Mouse (Mus musculus) ovary, postnatal 36 days (tissue): ENCODE results near the gene Alpk1.
A peak's percentile ranks its signal among the peaks of the same experiment; 100 is the strongest.
"Not testable (repeated sequence)": the region's sequence is repeated elsewhere in the genome, so short reads cannot be mapped to it uniquely, and the experiment has no call there.

Source experiments
- DNase-seq: peaks from one replicate; pipeline ENCODE4 v3.0.0; 2022; ENCODE audit warnings: low spot score, mixed read lengths

The Alpk1 gene

DNA sequence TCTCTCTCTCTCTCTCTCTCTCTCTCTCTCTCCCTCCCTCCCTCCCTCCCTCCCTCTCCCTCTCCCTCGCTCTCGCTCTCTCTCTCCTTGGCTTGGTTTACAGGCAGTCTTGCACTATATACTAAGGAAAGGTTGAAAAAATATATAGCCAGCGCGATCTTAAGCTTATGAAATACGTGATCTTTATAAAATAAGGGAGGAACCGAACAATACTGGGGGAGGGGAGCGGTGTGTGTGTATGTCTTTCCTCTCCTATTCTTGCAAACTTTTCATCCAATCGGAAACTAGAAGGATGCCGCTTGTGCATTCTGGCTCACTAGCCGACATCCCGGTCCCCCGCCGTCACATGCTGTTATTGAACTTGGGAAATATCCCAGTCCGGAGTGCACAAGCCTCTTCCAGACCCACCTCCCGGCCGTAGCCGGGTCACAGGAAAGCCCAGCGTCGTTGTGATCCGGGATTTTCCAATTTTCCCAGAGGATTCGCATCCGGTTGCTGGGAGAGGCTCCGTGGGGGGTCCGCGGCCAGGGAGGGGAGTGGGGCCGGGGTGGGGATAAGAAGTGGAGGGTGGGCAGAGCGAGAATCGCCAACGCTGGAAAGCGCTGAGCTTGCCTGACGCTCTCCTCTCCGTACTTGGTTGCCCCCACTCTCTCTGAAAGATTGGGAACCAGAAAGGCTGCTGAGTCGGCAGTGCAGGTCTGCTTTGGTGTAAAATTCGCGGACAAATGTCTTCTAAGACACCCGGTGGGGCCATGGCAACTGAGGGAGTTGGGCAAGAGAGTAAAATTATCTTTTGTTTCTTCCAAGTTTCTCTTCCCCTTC lies 10.1 kb upstream of the Alpk1 start:
- peak; percentile 23 for DNase-seq

DNA sequence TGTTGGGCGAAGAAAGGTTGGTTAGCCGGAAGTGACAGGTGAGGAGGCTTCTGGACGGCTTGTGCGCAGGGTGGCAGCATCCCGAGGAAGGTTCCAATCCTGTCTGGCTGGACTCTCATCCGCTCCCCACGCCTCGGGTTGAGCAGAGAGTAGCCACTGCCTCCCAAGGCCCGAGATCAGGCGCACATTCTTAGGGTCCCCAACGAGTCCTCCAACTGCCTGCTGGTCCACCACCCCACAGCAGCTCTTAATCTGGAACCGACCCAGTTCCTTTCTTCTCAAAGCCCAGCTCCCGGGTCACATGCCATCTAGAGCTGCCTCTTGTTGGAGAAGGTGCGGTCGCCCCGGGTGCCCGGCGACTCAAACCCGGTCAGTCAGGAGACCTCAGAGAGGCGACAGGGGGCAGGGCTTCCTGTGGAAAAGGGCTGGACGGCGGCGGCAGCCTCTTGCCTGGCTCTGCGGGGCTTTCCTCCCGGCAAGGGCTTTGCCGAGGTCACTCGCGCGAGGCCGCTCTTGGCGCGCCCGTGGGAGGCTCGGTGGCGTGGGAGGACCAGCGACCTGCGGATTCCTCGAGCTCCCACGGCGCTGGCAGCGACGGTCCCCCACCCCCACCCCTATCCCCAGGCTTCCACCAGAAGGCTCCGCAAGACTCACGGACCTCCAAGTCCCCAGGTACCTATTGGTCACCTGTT lies 9.3 kb upstream of the Alpk1 start, which contains the start of gene Tifa:
Tifa (plus strand) TSS at position 306 of the 692 bp plus-strand sequence.
- peak; percentile 71 for DNase-seq

DNA sequence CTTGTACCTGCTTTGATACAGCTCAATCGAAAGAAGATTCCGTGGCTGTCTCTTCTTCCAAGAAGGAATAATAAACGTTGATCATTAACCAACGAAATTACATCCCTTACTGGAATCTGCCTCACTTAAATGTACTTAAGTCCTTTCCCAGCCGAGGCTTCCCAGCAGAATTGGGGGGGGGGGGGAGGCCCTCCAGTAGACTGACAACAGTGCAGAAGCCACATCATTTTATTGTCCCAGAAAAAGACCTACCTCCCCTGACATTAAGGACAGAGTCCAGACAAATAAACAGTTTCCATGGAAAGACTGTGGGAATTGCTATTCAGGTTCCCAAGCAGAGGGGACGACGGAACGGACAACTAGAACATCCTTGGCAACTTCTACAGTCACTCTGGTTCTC lies 8.6 kb upstream of the Alpk1 start:
- no peak for DNase-seq

DNA sequence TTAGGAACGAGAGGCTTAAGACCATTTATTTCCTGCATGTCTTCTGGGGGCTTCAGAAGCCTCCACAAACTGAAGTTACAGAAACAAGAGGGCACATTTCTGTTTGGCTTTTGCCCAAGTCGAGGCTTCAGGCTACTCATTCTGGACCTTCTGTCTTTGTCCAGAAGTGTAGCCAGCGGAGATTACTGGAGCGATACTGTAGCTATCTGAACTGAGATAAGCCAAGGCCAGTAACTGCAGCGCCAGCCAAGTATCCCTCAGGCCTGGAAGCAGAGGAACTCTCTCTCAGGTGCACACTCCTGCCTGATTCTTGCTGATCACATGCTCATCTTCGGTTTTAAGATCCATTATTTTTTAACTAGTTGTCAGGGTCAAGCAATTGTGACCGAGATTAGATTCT lies 7.7 kb upstream of the Alpk1 start:
- DNase-seq, result no peak

DNA sequence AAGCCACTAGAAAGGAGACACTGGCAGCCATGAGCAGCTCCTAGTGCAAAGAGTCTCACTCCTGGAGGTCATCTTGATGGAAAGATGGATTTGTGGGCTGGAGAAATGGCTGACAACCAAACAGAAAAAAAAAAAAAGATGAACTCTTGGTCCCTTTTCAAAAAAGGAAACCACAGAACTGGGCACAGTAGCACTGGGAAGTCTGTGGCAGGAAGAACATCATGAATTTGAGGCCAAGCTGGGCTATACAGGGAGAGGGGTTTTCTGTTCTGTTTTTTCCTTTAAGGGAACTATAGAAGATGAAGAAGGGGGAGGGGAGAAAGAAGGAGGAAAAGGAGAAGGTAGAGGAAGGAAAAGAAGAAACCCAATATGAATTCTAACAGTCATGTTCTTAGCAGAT lies 6.7 kb upstream of the Alpk1 start:
- DNase-seq, result no peak

DNA sequence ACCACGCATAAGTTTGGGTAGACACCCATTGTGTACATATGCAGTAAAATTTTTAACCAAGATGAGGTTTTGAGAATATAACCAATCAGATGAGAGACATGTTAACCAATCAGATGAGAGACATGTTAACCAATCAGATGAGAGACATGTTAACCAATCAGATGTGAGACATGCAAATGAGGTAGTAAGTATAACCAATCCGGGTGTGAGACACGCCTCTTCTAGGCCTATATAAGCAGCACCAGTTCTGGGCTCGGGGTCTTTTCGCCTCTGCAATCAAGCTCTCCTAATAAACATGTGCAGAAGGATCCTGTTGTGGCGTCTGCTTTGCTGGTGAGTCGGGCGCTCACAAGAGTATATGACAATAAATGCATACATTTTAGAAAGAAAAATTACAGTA lies 3.4 kb upstream of the Alpk1 start:
- DNase-seq, result not testable (repeated sequence)

DNA sequence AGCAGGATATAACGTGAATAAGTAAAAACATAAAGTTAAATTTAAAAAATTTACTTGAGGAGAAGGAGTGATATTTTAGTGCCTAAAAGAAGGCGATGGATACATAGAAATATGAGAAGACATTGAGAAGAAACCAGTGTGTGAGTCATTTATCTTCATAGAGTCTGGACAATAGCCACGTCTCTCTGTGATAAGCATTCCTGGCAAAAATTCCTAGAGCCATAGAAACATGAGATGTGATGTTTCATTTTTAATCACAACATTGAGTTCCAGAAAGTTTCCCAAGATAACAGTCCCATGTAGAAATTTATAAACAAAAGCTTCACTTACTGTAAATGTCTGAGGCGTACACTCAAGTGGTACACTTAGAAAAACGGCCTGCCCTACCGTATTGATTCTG lies 2.6 kb upstream of the Alpk1 start:
- DNase-seq, result no peak

DNA sequence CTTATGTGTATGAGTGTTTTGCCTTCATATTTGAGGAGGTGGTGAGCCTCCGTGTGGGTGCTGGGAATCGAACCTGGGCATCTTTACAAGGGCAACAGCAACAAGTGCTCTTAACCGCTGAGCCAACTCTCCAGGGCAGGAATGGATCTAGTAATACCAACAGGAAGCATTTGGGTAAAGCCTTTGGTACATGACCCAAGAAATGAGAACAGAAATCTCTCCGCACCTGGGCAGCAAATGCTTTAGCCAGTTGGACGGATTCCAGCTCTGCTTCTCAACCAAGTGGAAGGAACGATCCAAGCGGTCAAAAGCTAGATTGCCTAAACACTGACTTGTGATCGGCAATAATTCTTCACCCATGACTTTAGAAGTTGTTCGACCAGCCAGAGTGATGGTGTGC lies 594 bp upstream of the Alpk1 start:
- no peak for DNase-seq

DNA sequence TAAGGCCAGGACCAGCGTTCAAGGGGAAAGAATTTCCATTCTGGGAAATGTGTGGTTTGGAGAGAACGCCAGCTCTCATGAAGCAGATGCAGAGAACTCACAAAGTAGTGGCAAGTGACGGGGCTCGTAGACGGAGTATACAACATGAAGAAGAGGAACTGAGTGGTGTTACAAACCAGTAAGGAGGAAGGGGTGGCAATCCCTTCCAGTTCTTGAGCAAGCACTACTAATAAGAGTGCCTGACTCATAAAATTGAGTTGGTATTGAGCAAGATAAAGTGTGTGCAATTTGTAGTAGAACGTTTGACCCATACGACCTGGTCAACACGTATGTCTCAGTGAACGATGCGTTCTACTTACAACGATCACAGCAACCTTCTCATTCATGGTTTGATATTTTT lies 11.2 kb downstream of the Alpk1 start:
- no peak for DNase-seq

DNA sequence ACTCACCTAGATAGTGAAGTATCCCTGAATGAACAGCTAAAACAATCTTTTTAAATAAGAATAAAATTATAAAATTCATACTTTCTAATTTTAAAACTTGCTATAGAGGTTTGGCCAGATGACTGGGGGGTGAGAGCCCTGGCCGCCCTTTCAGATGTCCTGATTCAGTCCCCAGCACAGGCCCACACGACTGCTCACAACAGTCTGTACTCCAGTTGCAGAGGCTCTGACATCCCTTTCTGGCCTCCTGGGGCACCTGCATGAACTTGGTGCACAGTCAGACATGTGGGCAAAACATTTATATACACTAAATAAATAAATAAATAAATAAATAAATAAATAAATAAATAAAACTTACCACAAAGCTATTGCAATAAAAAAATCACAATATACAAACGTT lies 14.4 kb downstream of the Alpk1 start:
- no peak for DNase-seq

DNA sequence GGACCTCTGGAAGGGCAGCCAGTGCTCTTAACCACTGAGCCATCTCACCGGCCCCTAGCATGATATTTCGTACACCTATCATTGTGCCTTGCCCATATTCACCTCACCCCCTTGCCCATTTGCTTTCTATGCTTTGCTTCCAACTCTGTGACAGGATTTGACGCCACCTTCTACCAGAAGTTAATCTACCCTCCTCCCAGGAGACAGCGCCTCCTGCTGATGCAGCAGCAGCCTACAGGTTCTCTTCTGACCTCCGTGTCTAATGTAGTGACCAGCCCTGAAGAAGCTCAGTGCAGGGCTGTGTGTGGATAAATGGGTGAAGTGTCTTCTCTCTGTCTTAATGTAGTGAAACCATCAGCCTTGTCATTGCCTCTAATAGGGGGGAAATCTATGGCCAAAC lies 15.8 kb downstream of the Alpk1 start:
- DNase-seq, result no peak

DNA sequence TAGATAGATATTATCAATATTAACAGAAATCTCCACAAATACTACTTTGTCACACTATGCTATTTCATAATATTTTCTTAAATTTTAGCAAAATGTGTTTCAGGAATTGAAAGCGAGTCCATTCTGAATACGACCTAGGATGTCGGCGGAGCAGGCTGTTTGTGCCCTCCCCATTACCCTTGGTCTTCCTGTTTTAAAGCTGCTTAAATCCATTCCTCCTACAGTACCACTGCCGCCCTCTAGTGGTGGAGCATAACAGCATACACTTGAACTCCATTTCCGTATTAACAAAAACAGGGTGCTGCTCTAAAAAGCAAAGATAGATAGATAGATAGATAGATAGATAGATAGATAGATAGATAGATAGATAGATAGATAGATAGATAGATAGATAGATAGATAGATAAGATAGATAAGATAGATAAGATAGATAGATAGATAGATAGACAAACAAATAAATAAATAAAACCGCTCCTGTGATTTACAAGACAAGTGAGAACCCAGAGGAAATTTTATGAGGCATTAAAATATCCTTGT lies 17.2 kb downstream of the Alpk1 start:
- peak; percentile 67 for DNase-seq

DNA sequence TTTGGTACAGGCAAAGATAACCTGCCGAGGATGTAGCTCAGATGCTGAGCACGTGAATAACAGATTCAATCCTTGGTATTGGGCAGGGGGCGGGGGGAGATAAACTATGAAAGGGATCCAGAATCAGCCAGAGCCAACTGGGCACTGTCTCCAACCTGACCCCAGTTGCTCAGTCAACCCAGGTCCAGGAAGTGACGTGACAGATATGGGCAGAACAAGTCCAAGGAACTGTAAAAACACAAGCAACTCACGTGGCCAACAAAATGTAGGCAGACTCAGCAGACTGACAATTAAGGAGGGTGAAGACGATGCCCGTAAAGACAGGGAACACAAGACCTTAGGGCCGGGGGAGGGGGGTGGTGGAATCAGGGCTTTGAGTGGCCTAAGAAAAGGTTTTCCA lies 17.9 kb downstream of the Alpk1 start:
- no peak for DNase-seq

DNA sequence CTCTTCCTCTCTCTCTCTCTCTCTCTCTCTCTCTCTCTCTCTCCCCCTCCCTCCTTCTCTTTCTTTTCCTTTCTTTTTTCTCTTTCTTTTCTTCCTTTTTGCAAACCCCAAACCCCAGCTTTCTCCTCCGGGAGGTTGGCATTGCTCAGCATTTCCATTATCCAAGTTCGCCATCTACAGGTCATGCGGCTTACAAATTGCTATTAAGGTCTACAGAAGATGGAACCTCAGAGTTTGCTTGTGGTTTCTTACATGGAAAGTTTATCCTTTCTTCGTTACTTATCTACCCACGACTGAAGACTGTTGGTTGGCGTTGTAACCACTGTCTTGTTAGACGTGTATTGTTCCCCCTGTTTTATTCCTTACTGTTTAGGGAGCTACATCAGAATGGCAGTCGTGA lies 21.1 kb downstream of the Alpk1 start:
- DNase-seq, result no peak

DNA sequence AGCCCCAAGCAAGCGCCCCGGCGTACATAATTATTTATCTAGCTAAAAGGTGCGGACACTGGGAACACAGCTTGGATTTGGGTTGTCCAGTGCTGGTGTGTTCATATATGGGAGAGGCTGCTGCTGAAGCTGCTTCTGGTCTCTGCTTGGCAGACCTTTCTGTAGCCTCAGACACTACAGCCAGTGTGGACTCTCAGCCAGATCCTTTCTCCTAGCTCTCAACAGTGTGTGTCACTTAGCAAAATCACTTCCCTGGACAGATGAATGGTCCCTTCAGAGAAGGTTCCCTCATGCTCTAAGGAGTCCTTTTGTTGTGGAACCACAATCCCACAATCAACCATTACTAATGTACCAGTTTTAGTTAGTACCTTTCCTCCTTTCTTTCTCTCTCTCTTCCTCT lies 21.5 kb downstream of the Alpk1 start:
- no peak for DNase-seq

DNA sequence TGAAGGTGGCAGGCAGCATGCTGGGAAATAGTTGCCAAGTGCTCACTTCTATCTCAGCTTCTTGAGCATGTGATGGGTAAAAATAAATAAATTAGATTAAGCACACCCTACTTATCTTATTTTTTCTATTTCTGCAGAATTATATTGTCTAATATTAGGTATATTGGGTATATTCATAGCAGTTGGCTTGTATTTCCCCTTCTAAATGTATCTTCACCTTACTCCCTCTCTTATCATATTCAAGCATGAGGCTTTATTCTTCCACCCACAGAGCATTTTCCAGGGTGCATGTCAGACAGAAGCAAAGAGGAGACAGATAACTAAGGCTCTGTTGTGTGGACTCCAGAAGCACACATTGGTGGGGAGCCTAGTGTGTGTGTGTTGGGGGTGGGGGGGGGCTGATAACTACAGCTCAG lies 22.4 kb downstream of the Alpk1 start:
- DNase-seq, result no peak

DNA sequence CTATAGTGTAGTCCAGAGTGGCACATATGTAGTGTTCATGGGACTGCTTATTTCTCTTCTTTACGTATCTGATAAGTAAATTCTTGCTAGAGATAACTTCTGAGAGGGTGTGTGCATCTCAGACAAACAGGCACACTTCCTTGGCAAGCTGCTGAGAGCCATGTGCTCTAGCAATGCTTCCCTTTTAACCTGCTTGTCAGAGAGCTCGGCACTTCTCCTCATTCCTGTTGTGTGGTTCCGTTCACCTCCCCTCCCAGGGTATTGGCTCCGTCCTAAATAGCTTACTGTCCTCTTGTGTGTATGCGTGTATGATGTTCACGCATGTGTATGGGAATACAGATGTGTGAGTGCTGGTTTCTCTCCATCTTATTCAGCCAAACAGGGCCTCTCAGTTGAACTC lies 23.9 kb downstream of the Alpk1 start:
- no peak for DNase-seq

DNA sequence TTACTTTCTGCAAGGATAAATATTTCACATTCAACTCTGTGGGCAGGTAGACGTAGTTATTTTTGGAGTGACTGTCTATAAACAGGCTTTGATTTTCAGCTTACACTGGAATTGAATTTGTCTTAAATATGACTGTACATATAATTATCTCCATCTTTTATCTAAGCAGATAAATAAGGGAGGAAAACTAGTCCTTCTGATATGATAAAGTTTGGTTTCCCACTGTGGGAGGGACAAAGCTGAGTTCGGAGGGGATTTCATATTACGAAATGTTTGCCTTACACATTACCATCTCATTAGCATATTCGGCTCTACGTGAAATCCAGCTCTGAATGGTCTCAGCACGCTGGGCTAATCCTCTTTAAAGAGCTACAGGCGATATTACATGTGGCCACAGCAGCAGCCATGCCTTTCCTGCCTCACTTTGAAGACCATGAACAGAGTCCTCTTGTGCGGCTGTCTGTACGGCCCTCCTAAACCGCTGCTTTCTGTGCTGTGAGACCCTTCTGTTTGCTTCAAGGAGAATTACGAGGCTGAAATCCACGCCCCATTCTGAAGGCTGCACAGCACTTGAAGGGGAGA lies 30.3 kb downstream of the Alpk1 start:
- DNase-seq, result no peak

DNA sequence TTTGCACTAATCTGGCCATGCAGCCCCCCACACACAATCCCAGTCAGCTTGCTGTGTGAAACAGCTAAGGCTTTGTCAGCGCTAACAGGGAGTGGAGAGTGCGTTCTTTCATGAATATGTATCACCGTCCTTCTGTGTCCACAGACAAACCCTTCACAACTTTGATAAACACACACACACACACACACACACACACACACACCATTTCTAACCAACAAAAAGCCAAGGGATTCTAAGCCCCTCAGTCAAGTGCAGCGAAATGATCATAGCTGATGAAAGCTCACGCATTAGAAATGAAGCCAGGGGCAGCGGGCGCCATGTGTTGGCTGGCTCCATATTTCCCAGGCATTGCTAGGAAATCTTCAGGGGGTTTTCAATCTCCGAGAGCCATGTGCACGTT lies 31.1 kb downstream of the Alpk1 start:
- DNase-seq, result no peak

DNA sequence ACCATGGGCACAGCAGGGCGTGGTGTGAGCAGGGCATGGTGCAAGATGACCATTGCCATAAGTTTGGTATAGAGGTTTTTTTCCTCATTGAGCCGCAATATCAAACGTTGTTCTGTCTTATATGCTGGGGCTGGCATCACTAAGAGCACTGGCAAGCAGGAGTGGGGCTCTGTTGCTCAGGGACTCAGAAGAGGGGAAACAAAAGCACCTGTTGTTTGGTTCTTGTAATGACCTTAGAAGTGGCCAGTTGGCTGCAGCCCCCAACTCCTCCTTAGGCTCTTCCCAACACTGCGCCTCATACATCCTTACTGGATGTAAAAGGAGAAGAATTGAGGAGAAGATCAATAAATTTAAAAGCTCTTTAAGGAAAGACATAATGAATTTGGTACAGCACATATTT lies 31.7 kb downstream of the Alpk1 start:
- DNase-seq, result no peak

DNA sequence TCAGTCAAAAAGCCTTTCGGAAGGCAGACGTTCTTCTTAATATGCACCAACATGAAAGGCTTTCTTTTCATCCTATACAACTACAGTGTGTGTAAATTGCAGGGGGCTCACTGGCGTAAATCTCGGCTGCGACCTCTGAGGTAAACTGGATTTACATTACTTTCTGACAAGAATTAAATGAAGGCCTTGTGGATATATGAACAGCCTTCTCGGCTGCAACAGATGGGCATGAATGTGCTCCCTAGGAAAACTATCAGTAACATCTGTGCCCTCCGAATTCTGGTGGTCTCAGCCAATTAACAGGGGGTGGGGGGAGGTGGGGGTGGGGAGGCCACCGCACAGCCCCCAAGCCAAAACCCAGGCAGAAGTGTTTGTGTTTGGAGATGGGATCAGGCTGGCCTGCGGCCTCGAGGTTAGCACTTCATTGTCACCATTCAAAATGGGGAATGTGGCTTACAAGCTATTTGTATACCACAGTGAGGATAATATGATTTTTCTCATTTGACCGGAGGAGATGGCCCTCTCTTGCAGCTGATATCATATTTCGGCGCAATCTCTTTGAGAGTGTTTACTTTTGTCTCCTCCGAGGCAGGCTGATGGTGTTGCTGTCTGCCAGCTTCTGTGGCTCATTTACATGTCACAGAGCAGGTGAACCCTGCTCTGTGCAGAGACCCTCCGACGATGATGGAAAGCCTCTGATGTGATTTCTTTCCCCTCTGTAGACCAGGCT lies 34.3 kb downstream of the Alpk1 start:
- no peak for DNase-seq

DNA sequence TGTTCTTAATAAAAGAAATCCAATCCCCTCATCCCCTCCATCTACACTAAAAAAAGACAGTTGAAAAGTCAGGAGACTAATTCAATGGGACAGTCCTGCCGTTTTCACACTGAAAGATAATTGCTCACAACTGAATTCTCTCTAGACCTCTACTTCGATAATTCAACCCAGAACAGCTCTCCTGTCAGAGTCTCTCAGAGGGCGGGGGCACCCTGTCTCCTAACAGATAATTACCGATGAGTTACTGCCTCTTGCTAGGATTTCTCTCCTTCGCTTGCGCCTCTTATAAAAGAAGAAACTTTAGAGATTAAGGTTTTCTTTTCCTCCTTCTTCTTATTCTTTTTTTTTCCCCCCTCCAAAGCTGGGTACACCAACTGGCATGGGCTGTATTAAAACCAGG lies 34.8 kb downstream of the Alpk1 start:
- DNase-seq, result no peak
